8 mouse cellular contexts compared by ENCODE assay signal in the genomic region with DNA sequence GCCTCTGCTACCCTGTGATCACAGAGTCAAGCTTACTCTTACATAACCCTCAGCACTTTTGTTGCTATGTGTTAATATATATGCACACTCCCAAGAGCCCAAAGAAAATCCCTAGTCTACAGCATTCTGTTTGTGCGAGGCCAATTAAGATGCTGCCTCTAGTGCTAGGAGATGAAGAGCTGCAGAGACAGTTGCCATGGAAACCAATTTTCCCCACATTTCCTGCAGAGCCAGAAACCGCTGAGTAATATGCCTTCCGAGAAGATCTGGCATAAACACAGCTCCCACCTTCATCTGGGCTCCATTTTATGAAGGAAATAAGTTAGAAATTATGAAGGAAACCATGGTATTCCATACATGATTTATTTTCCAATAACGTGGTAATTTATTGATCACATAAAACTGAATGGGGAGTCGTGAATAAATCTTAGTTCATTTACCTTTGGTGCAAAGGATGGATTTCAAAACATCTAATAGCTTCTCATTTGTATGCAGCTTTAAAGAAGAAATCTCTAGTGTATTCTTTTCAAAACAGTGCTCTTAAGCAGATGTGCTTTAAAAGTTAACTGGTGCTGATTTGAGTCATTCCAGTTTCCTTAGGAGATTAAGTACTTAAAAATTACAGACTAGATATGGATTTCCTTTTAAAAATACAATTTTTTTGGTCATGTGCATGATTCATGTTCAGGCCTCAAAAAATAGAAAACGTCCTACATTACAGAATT. TPM values are rescaled to one million over a fixed set of nuclear protein-coding genes. Genes with fewer than 3 reads are reported as not detected.
A peak's percentile ranks its signal among the peaks of the same experiment; 100 is the strongest.
DNase-seq lines count a peak whose midpoint lies in the region; ATAC-seq lines count a peak whose summit lies in the region.
"Had no signal": no experiment of that assay in that cellular context is flagged by ENCODE, and none has a peak within 500 bp of the region (broad histone marks: within the 10 kb centered on the region; RNA-seq: fewer than 3 reads in every experiment).

No protein-coding gene starts in this region.

- WGBS in forebrain, embryonic 14.5 days = 24% methylated on average over 6 of the region's 6 CpGs
- 69% methylated on average over 6 of the region's 6 CpGs for WGBS in heart, embryonic 12.5 days

- peak overlapping the region; percentile 65; the same call in 1 of the 2 replicates for H3K27ac ChIP-seq in forebrain, embryonic 14.5 days (ENCODE audit: low read depth, low read length)
- no peak overlapping the region for H3K27ac ChIP-seq in heart, embryonic 12.5 days (ENCODE audit: poor library complexity, severe bottlenecking)
- H3K27ac ChIP-seq: limb, embryonic 15.5 days had no signal

- H3K4me1 ChIP-seq in forebrain, embryonic 14.5 days (ENCODE audit: control insufficient read depth, insufficient read depth, low read length) = peaks cover 10% of the 10 kb centered on the region; the same call in 1 of the 2 replicates
- 0 out of 2 replicates have a peak, but pooled peaks cover under 1% of the 10 kb centered on the region for H3K4me1 ChIP-seq in heart, embryonic 12.5 days (replicated peaks)
- H3K4me1 ChIP-seq: limb, embryonic 15.5 days had no signal

- H3K4me3 ChIP-seq in forebrain, embryonic 14.5 days (ENCODE audit: low read depth, low read length) = no peak overlapping the region
- no peak overlapping the region for H3K4me3 ChIP-seq in heart, embryonic 12.5 days
- H3K4me3 ChIP-seq: limb, embryonic 15.5 days had no signal

- H3K36me3 ChIP-seq in forebrain, embryonic 14.5 days (ENCODE audit: control insufficient read depth, insufficient read depth, low read length) = no peaks in the 10 kb centered on the region
- H3K36me3 ChIP-seq in heart, embryonic 12.5 days = peaks cover 4% of the 10 kb centered on the region; the same call in 1 of the 2 replicates
- H3K36me3 ChIP-seq: limb, embryonic 15.5 days had no signal

- peak; percentile 85 for DNase-seq in cerebellum, adult 9-10 months
- DNase-seq in forebrain, embryonic 14.5 days (ENCODE audit: low spot score) = peak; percentile 98
- DNase-seq in left cerebral cortex, adult 11 months (ENCODE audit: low spot score) = peak; percentile 91
- DNase-seq in retina, adult 2 months (ENCODE audit: low read depth, low spot score) = peak; percentile 16
- no peak for DNase-seq in natural killer cell, adult 2 months (ENCODE audit: low spot score in 2 of 2)
- DNase-seq in adrenal gland, adult 8-10 months = no peak

- no peaks in the 10 kb centered on the region for H3K9me3 ChIP-seq in forebrain, embryonic 14.5 days (replicated peaks; ENCODE audit: control insufficient read depth, low read length)
- no peaks in the 10 kb centered on the region for H3K9me3 ChIP-seq in heart, embryonic 12.5 days (replicated peaks)
- H3K9me3 ChIP-seq: limb, embryonic 15.5 days had no signal

- ATAC-seq in forebrain, embryonic 14.5 days = peak; percentile 91
- no peak for ATAC-seq in heart, embryonic 12.5 days (ENCODE audit: insufficient number of reproducible peaks, low FRiP score)

- no peak overlapping the region for H3K9ac ChIP-seq in forebrain, embryonic 14.5 days (ENCODE audit: low read length)
- no peak overlapping the region for H3K9ac ChIP-seq in heart, embryonic 12.5 days
- H3K9ac ChIP-seq: limb, embryonic 15.5 days had no signal

- H3K27me3 ChIP-seq in forebrain, embryonic 14.5 days (replicated peaks; ENCODE audit: control insufficient read depth, insufficient read depth, low read length) = no peaks in the 10 kb centered on the region
- no peaks in the 10 kb centered on the region for H3K27me3 ChIP-seq in heart, embryonic 12.5 days (replicated peaks)
- H3K27me3 ChIP-seq: limb, embryonic 15.5 days had no signal

- no peak overlapping the region; the same call in 1 of the 2 replicates for H3K4me2 ChIP-seq in forebrain, embryonic 14.5 days (ENCODE audit: low read length)
- no peak overlapping the region for H3K4me2 ChIP-seq in heart, embryonic 12.5 days
- H3K4me2 ChIP-seq: limb, embryonic 15.5 days had no signal

RNA-seq across cellular contexts. Expression of a gene that starts 26.5 kb away (rescaled TPM):
- 70.1 and 106 TPM in 2 replicates for polyA plus RNA-seq in forebrain, embryonic 14.5 days (2014; fragmentation: Nextera tagmentation; extraction: Ambion mirVana)
- 1.6 and 1.9 TPM in 2 replicates for polyA plus RNA-seq in heart, embryonic 12.5 days (2016; fragmentation: Nextera tagmentation; extraction: Ambion mirVana)
- 10 to 100 TPM; 27.9 to 53.2 (median 35.6) TPM for total RNA-seq in adrenal gland, adult 8-10 months (2022)

Comparison
In these comparisons a context has a peak if more than half of its experiments do, and no peak if none do; other contexts are left out.
1. DNase-seq: peak in cerebellum, adult 9-10 months (single experiment), forebrain, embryonic 14.5 days (single experiment), left cerebral cortex, adult 11 months (single experiment) and retina, adult 2 months (single experiment); none in natural killer cell, adult 2 months (0 of 2) and adrenal gland, adult 8-10 months (single experiment).
2. RNA of a gene that starts 26.5 kb away (polyA plus RNA-seq): 70.1 to 106 TPM in forebrain, embryonic 14.5 days; 1.6 to 1.9 TPM in heart, embryonic 12.5 days; every median in the first group is over 10 times any median in the second.